Mouse (Mus musculus) kidney, adult 2 months (tissue): ENCODE measurements around the gene Dhodh. TPM values are rescaled to one million over a fixed set of nuclear protein-coding genes. Genes with fewer than 3 reads are reported as not detected.

Experiments
- DNase-seq: peaks from one replicate; pipeline ENCODE4 v3.0.0; 2021
- H3K27ac ChIP-seq: fragments of 200-500 bp; 2 replicates; pipeline ENCODE4 v1.5.1; 2012; ENCODE audit warnings: low read depth, low read length, control low read depth, inconsistent platforms; ENCODE audit not compliant: insufficient read depth
- H3K27me3 ChIP-seq: fragments of 200-500 bp; replicated peaks from 2 replicates; pipeline ENCODE4 v1.6.1; 2012; ENCODE audit warnings: mild to moderate bottlenecking, moderate library complexity, low read length, inconsistent platforms; ENCODE audit not compliant: control insufficient read depth, insufficient read depth
- H3K36me3 ChIP-seq: fragments of 200-500 bp; 2 replicates; pipeline ENCODE4 v1.6.1; 2012; ENCODE audit warnings: mild to moderate bottlenecking, moderate library complexity, low read length, inconsistent platforms; ENCODE audit not compliant: control insufficient read depth, insufficient read depth
- H3K4me1 ChIP-seq: fragments of 200-500 bp; 2 replicates; pipeline ENCODE4 v1.6.1; 2011; ENCODE audit warnings: low read length; ENCODE audit not compliant: control insufficient read depth, insufficient read depth
- H3K4me3 ChIP-seq: fragments of 200-500 bp; 2 replicates; pipeline ENCODE4 v1.5.1; 2011; ENCODE audit warnings: mild to moderate bottlenecking, low read depth, low read length, control low read depth; ENCODE audit not compliant: insufficient read depth
- CTCF ChIP-seq: fragments of 200-500 bp; conservative IDR thresholded peaks from 2 replicates; pipeline ENCODE4 v1.5.1; 2011; ENCODE audit warnings: low read depth, mild to moderate bottlenecking, control low read depth, low read length, moderate library complexity, mixed read lengths; ENCODE audit not compliant: insufficient read depth, insufficient read length
- POLR2A ChIP-seq: fragments of 200-500 bp; IDR thresholded peaks from one replicate; pipeline ENCODE4 v1.6.1; 2011; ENCODE audit warnings: low read depth, low read length, control low read depth
- WGBS: fragments of 180-500 bp; shearing (Covaris S2); methylation state at CpG from one replicate; pipeline ENCODE4 v1.1.7; 2018; 5-methylcytosine and 5-hydroxymethylcytosine counted together
- polyA plus RNA-seq: library from polyadenylated mRNA; depleted of rRNA; stranded (reverse); fragments of >200 nt; gene quantifications from 2 replicates; pipeline ENCODE4 v1.2.3, GENCODE M21; 2012

Gene Dhodh
- polyA plus RNA-seq, 1 experiment: 18.2 TPM

- DNase-seq: no peak
- H3K4me3 ChIP-seq: no peak overlapping the region
- TF ChIP-seq CTCF (no peak), POLR2A (no peak)
- no peak overlapping the region for H3K27ac ChIP-seq
- H3K4me1 ChIP-seq: no peaks in the 10 kb centered on the region
- 69% methylated on average over 5 of the region's 5 CpGs for WGBS
- H3K27me3 ChIP-seq: no peaks in the 10 kb centered on the region
- no peaks in the 10 kb centered on the region for H3K36me3 ChIP-seq
Measured at GRCm38 (mm10) chr8:109638851-109639250, 30.4 kb upstream of the Dhodh start.

GRCm38 (mm10) chr8:109635146-109635545 is 26.7 kb upstream of the Dhodh start:
- H3K36me3 ChIP-seq: no peaks in the 10 kb centered on the region
- H3K27ac ChIP-seq: no peak overlapping the region
- no peak for DNase-seq
- H3K4me1 ChIP-seq: no peaks in the 10 kb centered on the region
- TF ChIP-seq POLR2A (no peak), CTCF (no peak)
- WGBS: 92% methylated on average over 8 of the region's 8 CpGs
- no peaks in the 10 kb centered on the region for H3K27me3 ChIP-seq
- H3K4me3 ChIP-seq: no peak overlapping the region

GRCm38 (mm10) chr8:109632498-109632897 is 24.0 kb upstream of the Dhodh start:
- DNase-seq: no peak
- no peaks in the 10 kb centered on the region for H3K27me3 ChIP-seq
- TF ChIP-seq POLR2A: no peak
- TF ChIP-seq CTCF: no peak
- WGBS: 82% methylated on average over 5 of the region's 5 CpGs
- no peak overlapping the region for H3K27ac ChIP-seq
- H3K36me3 ChIP-seq: no peaks in the 10 kb centered on the region
- H3K4me1 ChIP-seq: no peaks in the 10 kb centered on the region
- no peak overlapping the region for H3K4me3 ChIP-seq

- WGBS: 62% methylated on average over 6 of the region's 6 CpGs
- no peak for TF ChIP-seq CTCF
- no peak for TF ChIP-seq POLR2A
- Histone ChIP-seq H3K36me3 (no peaks in the 10 kb centered on the region), H3K27me3 (no peaks in the 10 kb centered on the region), H3K4me3 (no peak overlapping the region), H3K4me1 (no peaks in the 10 kb centered on the region), H3K27ac (no peak overlapping the region)
- no peak for DNase-seq
Measured at GRCm38 (mm10) chr8:109628638-109629037, 20.2 kb upstream of the Dhodh start.

- Histone ChIP-seq H3K27ac (no peak overlapping the region), H3K4me3 (no peak overlapping the region), H3K4me1 (no peaks in the 10 kb centered on the region), H3K36me3 (no peaks in the 10 kb centered on the region), H3K27me3 (no peaks in the 10 kb centered on the region)
- no peak for DNase-seq
- no peak for TF ChIP-seq POLR2A
- no peak for TF ChIP-seq CTCF
- WGBS: 85% methylated on average over 3 of the region's 3 CpGs
Measured at GRCm38 (mm10) chr8:109615569-109615968, 7.1 kb upstream of the Dhodh start.

- Histone ChIP-seq H3K4me3 (peak within 1 kb of the TSS; percentile 5; the same call in 1 of the 2 replicates), H3K27me3 (no peaks in the 10 kb centered on the region), H3K27ac (no peak within 1 kb of the TSS), H3K4me1 (no peaks in the 10 kb centered on the region), H3K36me3 (no peaks in the 10 kb centered on the region)
- 53% methylated on average over 27 of the region's 27 CpGs for WGBS
- no peak for DNase-seq
- no peak for TF ChIP-seq CTCF
- no peak for TF ChIP-seq POLR2A
Measured at GRCm38 (mm10) chr8:109614243-109615210, 6.1 kb upstream of the Dhodh start, which contains the start of gene Pkd1l3. TSS of gene Pkd1l3 (plus strand) at chr8:109614517.

GRCm38 (mm10) chr8:109609153-109609502 is 655 bp upstream of the Dhodh start:
- peaks cover 4% of the 10 kb centered on the region; the same call in 1 of the 2 replicates for H3K4me1 ChIP-seq
- DNase-seq: peak; percentile 44
- H3K27ac ChIP-seq: peak overlapping the region; percentile 88
- H3K36me3 ChIP-seq: no peaks in the 10 kb centered on the region
- no peak for TF ChIP-seq CTCF
- TF ChIP-seq POLR2A: no peak
- H3K27me3 ChIP-seq: no peaks in the 10 kb centered on the region
- WGBS: 7% methylated on average over 5 of the region's 5 CpGs
- peak overlapping the region; percentile 5; the same call in 1 of the 2 replicates for H3K4me3 ChIP-seq
